Mouse (Mus musculus): ENCODE results near the gene Taz.

The Taz gene

DNA sequence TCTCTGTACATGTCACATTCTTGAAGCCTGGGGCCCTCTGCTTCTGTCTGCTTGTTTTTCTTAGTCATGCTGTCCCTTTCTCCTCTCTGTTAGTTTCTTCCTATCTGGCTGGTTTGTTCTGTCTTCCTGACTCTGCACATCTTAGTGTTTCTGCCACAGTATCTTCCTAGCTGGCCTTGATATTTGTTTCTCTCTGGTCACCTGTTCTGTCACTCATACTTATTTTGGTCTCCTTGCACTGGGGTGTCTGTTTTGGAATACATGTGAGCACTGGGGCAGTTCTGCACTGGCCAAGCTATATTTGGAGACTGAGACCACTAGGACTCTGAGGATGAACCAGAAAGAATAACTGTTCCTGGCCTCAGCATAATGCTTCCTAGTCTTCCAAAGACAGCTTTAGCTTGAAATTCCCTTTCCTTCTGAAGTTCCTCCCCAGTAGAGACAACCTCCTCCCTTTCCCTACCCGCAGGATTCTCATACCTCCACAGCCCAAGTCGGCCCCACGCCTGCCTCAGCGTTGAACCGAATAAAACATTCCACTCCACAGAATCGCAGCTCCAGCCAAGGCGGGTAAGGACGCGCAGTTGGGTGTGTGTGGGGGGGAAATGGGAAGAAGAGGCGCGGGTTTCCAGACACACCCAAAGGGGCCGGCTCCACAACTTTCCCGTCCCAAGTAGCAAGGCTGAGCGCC lies 526 bp upstream of the Taz start:
- DNase-seq (ENCODE audit: low spot score), result no peak

DNA sequence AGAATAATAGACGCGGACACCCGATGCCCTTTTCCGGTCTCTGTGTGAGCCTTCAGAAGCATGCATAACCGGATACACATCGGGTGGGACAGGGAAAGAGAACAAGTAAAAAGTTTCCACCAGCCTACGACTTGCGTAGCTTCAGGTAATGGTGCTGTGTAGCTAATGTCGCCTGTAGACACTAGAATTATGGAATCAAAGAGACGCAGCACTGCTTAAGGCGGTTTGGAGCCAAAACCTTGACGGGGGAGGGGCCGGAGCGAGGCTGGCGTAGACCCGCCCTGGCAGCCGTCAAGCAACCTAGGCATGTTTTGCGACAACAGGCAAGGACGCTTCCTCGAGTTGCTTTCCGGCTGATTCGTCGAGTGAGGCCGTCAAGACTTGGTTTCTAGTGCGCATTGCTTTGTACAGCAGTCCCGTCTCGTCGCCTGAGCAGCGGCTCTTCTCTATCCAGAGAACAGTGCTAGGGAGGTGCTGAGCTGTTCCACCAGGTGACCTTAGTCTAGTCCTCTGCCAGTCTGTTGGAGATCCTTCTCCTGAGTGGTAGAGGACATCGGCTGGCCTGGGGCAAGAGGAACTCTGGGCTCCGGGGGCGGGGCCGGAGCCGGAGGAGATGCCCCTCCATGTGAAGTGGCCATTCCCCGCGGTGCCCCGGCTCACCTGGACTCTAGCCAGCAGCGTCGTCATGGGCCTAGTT lies 831 bp downstream of the Taz start:
- DNase-seq (ENCODE audit: low spot score), result peak; percentile 77

DNA sequence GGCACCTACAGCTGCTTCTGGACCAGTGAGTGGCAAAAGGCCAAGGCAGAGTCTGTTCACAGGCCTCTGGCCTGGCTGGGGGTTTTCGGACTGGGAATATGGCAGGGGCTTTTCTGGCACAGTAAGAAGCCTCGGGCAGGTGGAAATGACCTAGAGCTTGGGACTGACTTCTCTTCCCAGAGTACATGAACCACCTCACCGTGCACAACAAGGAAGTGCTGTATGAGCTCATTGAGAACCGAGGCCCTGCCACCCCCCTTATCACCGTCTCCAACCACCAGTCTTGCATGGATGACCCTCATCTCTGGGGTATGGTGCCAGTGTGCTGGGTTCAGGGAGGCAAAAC lies 1.4 kb downstream of the Taz start:
- no peak for DNase-seq (ENCODE audit: low spot score)

DNA sequence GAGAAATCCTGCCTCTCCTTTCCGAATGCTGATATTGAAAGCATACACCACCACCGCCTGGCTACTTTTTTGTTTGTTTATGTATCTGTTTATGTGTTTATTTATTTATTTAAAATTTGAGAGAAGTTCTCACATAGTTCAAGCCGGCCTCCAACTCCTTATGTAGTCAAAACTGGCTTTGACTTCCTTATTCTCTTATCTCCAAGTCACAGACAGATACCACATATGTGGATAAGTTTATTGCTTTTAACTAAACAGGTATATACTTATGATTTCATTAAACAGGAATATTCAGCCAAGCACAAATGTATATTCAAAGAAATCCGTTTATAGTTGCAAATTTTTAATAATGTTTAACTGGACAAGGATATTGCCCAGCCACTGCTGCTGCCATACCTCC lies 11.7 kb downstream of the Taz start:
- no peak for DNase-seq (ENCODE audit: low spot score)

DNA sequence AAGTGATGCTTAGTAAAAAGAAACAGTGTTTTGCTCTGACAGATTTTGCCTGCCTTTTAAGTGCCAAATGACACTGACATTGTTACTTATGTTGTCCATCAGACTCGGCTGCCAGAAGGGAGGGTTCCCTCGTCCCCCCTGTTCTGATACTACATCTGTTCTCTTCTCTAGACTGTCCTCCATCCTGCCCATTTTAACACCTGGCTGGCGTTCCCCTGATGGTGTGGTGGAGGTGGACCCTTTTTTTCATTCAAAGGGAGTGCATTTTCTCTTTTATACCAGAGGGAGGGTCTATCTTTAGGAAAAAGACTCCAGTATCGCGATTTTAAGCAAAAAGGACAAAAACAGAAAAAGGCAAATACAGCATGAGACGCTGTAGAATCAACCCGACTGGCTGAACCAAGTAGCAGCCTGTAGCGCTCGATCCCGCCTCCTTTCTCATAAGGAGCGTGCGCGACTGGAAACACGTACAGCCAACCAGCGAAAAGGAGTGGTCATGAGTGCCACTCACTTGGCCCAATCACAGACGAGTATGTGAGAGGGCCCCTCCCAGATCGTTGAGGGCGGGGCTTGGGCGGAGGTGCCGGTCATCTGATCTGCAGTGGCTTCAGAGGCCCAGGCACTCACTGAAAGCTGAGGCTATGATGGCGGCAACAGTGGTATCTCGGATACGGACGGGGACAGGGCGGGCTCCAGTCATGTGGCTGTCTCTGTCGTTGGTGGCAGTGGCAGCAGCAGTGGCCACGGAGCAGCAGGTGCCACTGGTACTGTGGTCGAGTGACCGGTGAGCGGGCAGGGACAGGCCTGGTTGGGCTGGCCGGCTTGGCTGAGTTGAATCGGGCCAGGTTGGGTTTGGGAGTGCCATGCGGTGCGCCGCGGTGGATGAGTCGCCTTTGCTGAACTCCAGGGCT lies 15.1 kb downstream of the Taz start, which contains the start of gene Atp6ap1:
Atp6ap1 (plus strand) TSS at position 560 of the 911 bp plus-strand sequence.
- peak; percentile 90 for DNase-seq (ENCODE audit: low spot score)

DNA sequence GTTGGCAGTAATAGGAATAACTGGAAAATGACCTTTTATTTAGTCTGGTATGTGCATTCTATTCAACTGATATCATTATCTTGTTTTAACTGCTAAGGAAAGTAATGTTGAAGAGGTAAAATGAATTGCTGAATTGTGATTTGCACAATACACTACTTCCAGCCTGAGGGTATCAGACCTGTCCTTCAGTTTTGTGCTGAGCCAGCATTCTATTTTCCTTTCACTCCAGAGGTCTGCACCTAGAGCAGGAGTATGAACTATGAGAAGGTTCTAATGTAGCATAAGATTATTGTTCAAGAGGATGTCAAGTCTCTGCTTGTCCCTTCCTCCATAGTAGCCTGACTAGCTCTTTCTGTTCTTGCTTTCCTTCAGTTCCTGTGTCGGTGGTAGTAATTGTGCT lies 16.6 kb downstream of the Taz start:
- DNase-seq (ENCODE audit: low spot score), result no peak

DNA sequence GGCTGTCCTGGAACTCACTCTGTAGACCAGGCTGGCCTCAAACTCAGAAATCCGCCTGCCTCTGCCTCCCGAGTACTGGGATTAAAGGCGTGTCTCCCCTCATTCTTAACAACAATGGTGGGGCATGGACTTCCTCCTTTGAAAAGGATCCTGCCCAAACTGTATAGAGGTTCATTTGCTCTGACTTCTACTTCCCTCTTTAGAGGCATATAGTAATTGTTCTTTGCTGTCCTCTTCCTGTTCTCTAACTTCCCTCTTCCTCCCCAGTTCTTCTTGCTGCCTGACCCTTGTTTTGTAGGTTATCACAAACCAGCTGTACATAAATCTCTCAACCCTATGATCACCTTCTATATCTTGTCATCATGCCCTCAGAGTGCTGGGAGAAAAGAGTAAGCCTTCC lies 18.0 kb downstream of the Taz start:
- DNase-seq (ENCODE audit: low spot score), result no peak

DNA sequence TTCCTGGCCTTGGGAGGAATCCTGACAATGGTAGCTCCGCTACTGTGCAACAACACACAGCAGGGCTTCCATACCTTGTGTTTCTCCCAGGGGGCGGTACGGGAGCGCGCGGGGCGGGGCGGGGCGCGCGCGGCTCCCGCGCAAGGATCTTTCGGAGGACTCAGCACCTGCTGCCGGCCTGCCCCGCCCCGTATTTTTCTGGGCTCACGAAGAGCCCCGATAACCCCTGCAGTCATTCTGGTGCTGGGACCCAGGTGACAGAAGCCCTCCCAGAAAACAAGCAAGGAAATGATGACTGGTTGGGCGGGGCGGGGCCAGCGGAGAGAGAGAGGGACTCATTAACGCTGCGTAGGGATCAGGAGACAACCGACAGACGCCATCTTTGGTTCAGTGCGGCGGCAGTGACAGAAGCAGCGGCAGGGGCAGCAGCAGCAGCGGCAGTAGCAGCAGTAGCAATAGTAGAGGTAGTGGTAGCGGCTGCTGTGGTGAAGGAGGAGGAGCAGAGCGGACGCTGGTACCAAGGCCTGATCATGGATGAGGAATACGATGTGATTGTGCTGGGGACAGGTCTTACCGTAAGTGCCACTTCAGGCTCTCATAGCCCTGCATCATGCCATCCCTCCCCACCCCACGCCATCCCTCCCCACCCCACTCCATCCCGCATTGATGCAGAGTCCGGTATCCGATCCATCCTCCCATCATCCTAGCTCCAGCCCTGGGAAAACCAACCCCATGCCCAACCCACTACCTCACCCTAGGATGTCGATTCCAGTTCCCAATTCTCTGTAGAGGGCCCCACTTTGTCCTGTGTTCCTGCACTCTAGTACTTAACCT lies 23.4 kb downstream of the Taz start, which contains the start of gene Gdi1:
Gdi1 (plus strand) TSS at position 132 of the 834 bp plus-strand sequence.
- DNase-seq (ENCODE audit: low spot score), result peak; percentile 71

DNA sequence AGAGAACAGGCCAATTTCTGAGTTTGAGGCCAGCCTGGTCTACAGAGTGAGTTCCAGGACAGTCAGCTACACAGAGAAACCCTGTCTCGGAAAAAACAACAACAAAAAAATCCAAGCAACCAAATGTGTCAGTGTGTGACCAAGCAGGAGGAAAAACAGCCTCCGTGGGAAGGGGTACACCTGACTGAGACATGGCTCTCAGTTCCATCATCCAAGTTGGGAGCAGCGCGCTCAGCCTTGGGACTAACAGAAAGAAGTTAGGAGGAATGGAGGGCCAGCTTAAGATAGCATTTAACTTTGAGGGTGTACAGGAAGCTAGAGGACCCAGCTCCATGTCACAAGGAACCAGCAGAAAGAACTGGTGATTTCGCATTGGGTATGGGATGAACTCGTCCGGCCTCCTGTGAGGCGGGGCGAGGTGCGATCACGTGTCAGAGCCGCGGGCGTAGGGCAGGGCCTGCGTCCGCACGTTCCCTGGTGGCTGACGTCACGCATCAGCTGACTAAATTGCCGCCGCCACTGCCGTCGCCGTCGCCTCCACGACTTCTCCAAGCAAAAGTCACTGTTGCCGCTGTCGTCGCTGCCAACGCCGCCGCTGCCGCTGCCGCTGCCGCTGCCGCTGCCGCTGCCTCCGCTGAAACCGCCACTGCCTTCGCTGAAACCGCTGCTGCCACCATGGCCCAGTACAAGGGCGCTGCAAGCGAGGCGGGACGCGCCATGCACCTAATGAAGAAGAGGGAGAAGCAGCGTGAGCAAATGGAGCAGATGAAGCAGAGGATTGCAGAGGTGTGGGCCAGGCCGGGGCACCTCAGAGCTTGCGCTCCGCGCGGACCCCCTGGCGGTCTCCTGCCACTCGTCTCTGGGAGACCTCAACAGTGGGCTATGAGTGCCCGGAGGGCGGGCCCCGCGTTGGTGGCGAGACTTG lies 31.1 kb downstream of the Taz start, which contains the start of gene Fam50a:
Fam50a (plus strand) TSS at position 494 of the 925 bp plus-strand sequence.
- peak; percentile 78 for DNase-seq (ENCODE audit: low spot score)

DNA sequence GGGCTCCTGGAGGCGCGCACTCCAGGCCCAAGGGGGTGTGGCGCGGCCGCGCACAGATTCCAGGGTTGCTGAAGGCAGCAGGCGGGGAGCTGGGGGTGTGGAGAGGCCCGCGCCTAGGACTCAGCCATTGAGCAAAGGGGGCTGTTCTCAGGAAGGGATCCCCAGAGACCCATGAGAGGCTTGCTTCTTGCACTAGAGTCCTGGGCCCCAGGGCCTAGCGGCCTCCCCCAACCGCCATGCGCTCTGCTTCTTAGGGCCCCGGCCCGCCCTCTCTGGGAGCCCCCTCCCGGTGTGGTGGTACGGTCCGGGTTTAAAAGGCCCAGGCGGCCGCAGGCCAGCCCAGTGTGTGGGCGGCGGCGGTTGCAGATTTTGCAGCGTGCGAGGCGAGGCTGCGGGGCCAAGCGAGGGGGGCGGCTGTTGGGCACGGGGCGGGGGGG lies 47.0 kb downstream of the Taz start, which contains the start of gene Plxna3:
Plxna3 (plus strand) TSS at position 342 of the 437 bp plus-strand sequence.
- DNase-seq (ENCODE audit: low spot score), result peak; percentile 55

DNA sequence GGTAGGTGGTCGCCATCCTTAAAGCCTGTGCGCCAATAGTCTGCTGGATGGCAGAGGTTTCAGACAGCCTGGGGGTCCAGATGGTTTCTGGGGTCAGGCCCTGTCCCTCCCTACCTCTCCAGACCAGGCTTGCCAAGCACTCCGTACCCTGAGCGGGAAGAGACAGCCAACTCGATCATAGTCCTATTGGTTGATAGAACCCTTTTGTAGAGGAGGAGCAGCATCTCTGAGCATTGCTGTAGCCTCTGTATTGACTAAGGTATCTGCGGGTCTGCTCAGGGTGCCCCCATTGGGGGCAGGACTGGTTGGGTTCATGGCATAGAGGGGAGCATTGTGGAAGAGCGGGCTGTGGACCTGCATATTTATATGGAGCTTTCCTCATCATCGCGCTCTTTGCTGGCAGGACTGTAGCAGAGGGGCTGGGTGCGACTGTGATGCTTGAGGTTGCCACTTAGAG lies 47.5 kb downstream of the Taz start:
- DNase-seq (ENCODE audit: low spot score), result no peak

DNA sequence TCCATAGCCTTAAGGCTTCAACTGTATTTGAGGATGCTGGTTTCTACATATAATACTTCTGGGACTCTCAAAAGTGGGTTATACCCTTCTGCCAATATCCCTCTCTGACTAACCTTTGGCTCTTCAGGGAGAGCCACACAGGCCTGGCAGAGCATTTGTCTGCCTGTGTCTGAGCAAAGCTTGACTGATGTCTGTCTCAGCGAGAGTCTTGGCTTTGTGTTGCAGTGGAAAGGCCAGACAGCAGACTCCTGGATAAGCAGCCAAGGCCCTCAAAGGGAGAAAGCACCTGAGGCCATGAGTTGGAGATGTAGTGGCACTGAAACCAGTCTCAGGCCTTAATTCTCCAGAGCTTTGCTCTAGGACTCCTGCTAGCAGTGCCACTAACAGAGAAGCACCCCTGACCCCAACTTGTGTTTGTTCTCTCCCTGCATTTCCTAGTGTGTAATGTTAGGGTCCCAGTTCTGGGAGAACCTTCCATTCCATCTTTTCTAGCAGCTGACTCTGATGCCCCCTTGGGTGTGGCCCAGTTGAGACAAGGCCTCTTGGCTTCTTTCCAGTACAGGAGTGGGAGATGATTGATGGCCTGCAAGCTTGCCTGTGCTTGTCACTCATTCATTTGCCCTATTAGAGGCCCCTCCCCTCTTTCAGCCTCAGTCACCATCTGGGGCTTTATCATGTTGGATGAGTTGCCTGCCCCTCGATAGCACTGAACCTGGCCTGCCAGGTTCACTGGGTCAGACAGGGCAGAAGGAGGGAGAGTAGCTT lies 48.6 kb downstream of the Taz start:
- DNase-seq (ENCODE audit: low spot score), result no peak
